Mouse (Mus musculus) neutrophil, adult 5-6 weeks (primary cell): ENCODE measurements around the gene Auts2. TPM values are rescaled to one million over a fixed set of nuclear protein-coding genes. Genes with fewer than 3 reads are reported as not detected.

Experiments
- ATAC-seq: fragments of 151-379, 151-347 bp; 2 replicates; pipeline ENCODE4 v1.8.0; 2017; ENCODE audit warnings: mild to moderate bottlenecking, moderate TSS enrichment; ENCODE audit not compliant: insufficient number of reproducible peaks, poor library complexity, low FRiP score, severe bottlenecking; ENCODE audit errors: extremely low read depth
- total RNA-seq: library from RNA; stranded (forward); fragments of 200-1000 nt; gene quantifications from 2 replicates; pipeline ENCODE4 v1.2.3, GENCODE M21; 2017

Auts2 gene
- total RNA-seq, 1 experiment from 2014 or later = 0.93 TPM

DNA sequence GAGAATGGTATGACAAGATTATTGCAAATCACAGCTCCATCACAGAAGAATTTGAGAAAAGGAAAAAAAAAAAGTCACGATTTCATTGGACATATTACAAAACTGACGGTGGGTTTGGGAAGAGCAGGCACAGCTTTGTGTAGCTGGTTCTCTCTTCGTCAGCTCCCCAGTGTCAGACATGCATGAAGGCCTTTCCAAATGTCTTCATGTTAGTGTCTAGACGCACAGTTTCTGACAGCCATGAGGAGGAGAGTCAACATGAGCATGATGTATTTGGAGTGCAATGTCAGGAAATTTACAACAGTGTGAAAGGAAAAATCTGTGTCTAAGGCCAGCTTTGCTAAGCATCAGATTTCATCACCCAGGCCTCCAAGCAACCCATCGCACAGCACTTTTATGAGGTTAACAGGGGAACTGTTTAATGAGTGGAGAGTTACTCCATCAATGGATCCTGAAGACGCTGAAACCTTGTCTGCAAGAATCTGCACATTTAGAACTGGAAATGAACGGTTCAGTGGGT is 534.4 kb downstream of the Auts2 start:
- no peak for ATAC-seq

DNA sequence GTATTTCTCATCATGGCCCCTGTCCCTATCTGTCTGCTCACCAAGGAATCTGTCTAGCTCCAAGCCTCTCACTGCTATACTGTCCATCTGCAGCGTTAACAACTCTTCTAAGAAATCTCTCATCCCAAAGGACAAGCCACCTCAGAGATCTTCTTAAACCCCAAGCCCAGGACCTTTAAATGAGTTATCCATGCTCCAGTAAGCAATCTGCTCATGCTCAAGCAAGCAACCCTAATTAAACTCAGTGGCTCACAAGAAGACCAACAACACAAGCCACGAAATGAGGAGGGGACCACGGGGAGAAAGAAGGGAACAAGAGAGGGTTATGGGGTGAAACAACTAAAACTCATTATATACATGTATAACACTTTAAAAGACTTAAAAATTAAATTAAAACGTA is 535.2 kb downstream of the Auts2 start:
- no peak for ATAC-seq

DNA sequence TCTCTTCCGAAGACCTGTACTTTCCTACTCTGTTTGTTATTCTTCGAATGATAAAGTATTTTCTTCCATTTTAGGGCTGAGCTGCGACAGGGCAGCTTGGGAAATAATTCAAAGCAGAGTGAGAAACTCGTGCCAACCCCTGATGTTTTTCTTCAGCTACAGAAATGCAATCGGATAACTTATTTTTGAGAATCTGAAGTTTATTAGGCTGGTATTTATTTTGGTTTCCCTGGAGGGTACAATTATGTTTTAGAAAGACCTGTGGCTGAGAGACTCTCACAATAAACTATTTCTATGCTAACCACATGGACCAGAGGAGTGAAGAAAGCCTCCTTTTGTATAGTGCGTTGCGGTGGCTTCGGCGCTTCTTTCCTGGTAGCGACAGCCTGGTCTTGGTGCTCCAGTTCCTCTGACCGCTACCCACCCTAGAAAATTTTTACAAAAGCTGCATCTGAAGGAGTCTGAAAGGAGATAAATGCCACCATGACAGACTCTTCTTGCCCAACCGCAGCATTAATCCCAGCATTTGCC is 550.4 kb downstream of the Auts2 start:
- no peak for ATAC-seq

DNA sequence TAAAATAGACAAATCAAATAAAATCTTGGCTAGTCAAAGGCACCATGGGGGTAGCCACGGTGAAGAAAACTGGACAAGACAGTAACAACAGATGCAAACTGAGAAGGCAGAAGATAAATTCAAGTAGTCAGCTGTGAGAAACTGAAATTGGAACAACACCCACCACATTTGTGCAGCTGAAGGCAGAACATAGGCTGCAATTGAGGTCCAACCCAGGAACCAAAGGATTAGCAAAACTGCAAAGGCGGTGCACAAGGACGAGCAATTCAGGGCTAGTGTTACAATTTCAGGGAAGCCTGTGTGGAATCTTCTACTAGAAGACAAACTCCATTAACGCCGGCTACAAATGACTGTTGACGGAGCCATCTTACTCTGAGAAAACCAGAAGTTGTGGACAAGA is 550.9 kb downstream of the Auts2 start:
- ATAC-seq = no peak

DNA sequence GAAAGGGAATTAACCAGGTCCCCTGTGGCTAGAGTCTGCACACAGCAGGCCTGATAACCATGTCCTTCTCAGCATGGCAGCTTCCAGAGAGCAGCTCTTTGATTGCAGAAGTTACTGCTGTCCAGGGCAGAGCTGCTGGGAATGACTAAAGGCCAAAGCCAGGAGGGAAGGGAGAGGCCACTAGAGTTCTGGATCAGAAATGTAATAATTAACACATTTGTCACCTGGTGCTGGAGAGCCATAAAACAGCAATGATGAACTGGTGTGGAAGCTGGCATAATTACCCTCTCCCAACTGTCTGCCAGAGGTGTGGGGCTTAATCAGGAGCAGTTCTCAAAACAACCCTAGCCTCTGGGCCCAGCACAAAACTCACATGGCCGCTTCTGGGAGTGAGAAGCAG is 552.6 kb downstream of the Auts2 start:
- ATAC-seq = no peak

DNA sequence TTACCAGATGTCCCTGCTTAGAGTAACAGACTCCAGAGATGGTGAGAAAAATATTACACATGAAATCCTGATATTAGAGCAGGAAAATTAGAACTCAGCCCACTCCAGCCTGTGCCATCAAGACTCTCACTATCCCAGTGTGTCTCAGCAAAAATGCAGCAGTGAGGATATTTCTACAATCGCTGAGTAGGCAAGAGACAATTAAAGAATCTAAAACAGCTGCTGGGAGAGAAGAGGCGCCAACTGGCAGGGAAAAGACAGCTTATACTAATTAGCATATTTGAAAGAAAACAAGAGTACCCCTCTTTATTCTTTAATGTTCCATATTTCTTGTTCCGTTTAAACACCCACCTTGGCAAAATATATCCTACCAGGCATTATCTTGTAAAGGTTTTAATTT is 561.7 kb downstream of the Auts2 start:
- ATAC-seq = no peak

DNA sequence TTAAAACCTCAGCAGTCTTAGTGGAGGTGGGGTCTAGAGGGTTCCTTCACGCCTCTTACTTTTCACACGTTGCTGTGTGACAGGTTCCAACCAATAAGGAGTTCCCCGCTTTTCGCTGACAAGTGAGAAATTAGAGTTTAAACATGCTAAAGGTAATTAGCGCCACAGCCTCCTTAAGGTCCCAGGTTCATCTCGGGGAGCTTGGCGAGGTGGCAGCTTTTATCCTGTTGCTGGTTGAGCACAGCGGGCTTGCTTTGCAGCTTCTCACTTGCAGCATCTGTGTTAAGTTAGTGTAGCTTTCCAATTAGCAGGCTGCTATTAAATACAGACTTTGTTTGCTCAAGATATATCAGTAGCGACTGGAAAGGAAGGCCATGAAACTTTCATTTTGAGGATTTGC is 564.2 kb downstream of the Auts2 start:
- ATAC-seq = no peak

DNA sequence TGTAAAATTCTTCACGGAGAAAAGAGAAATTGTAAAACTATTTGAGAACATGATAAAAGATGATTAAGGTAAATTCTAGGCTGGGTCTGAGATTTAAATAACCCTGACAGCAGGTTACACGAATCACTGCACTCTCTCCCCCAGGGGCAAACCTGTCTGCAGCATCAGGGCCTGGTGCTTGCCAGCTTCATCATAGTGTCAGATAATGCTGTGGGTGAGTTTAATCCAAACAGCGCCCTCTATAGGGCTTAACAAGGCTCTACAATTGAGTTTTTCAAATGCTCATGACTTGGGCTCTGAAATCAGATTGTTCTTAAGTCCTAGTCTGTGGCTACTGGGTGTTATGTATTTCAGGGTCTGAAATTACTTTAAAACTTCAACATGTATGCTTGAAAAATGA is 565.6 kb downstream of the Auts2 start:
- no peak for ATAC-seq

DNA sequence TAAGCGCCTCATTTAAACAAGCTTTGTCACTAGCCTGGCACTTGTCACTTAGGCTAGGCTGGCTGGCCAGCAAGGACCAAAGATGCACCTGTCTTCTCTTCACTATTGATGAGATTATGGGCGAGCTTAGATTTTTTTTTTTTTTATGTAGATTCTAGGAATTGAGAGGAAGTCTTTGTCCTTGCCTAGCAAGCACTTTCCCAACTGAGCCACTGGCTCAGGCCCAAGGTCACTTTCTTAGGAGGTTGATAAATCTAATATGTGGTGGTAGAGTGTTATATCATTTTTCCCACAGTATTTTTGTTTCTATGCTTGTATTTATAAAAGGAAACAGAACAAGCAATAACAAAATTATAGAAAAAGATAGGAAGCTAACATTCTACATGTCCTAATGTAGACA is 571.2 kb downstream of the Auts2 start:
- no peak for ATAC-seq

DNA sequence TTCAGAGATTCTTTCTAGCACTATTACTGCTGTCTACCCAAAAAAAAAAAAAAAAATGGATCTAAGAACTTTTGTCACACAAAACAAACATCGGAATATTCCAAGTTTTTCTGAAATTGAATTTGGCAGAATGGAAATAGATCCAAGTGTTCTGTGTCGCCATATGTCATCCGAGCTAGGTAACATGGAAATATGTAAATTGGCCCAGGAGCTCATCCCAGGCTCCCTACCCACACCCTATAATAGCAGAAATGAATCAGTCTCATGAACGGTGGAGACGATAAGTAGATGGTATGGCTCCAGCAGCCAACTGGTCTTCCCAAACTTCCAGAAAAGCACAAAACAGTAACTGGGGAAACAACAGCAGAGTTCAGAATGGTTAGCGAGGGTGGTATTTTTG is 577.6 kb downstream of the Auts2 start:
- no peak for ATAC-seq

DNA sequence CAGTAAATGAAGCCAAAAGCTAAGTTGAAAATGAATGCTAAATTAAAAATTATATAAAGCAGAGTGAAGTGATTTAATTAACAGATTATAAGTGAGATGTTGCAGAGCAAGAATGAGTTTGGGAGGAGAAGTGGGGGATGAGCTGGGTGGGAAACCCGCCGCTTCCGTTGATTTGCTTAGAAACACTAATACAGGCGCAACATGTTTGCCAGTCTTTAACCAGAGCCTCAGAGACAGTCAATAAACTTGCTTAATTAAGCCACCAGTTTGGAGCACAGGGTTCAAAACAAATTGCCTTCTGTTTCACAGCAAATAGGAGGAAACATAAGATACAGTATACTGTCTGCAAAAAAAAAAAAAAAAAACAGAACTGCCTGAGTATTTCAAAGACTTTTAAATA is 579.6 kb downstream of the Auts2 start:
- no peak for ATAC-seq

DNA sequence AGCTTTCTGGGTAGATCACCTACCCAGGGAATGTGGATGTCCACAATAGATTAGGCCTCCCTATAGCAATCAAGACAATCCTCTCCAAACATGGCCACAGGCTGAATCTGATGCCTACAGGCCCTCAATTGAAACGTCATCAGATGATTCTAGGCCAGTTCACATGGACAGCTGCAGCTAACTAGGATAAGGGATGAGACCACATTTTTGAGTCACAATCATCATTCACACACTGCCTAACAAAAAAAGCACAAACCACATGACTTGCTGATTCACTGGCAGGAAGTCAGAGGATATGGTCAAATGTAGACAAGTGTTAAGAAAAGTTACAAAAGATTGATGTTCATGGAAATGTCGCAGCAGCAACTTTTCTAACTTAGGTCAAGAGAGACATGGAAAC is 581.3 kb downstream of the Auts2 start:
- ATAC-seq = no peak

DNA sequence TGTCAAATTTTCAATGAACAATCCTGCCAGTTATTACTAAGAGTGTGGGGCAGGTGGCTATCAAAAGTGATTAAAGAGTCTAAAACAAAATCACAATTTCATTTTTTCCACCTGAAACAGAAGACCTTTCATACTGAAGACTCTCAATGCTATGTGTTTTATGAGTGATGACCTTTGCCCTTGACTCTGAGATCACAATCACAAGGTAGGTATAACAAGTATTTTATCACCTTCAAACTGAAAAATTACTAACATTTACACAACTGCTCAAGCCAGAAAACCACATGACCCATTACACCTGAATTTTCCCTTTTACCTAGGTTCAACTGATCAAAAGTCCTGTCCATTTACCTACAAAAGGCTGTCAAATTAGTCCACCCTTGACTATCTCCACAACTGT is 582.7 kb downstream of the Auts2 start:
- ATAC-seq = no peak

DNA sequence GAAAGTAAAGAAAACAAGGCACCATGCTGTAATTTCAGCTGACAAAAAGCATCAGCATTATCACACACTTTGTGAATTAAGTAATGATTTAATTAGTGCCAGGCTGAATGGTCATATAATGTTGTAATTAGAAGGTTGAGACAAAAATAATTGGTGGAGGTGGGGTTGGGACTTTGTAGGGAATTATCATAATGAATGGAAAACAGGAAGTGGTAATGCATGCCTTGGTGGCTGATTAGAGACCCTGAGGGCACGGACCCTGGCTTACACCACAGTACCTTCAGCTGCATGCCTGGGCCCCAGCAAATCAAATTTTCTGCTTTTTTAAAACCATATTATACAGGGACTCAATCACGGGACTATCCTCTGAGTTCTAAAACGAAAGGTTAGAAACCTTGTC is 586.1 kb downstream of the Auts2 start:
- no peak for ATAC-seq

DNA sequence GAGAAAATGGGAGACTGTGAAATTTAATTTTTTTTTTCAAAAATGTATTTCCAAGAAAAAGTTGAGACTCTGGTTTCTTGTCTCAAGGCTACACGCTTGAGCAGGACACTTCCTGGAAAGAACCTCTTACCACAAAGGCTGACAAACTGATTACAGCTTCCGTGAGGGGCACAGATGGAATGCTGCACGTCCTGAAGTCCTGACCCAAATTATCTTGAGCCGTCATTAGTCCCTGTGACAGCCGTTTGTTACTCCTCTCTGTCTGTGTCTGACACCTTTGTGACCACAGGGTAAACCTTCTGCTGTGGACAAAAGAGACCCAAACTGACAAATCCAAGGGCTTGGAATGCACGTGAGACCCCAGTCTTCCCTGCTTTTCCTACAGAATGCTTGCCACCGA is 587.1 kb downstream of the Auts2 start:
- no peak for ATAC-seq

DNA sequence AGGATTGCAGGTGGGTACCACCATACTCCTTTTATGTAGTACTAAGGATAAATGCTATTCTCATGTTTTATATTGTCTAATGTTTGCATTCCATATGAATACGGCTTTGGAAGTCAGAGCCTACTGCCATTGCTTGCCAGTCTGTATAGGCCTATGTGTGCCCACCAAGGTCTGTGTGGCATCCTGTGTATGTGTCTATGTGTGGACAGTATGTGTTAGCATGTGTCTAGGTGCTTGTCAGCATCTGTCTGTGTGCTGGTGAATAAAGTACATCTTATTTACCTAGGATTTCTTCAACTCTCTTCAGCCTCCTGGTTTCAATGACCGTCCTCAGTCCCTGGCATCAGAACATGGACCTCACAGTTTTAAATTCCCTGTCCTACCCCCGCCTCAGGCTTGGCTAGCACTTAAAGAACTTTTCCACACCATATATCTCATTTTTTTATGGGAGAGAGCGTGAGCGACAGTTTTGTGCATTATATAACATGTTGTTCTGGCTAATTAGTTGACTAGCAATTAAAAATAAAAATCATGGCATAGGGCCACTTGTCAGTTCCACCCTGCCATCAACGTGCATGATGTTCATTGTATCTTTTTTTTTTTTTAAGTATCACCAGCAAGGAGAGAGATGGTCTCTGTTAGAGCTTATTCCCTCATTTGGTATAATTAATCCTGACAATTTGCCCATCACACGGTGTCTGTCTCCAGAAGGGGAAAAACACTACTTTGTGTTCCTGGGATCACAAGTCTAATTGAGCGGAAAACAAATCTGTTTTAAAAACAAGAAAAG is 587.7 kb downstream of the Auts2 start:
- ATAC-seq = no peak

DNA sequence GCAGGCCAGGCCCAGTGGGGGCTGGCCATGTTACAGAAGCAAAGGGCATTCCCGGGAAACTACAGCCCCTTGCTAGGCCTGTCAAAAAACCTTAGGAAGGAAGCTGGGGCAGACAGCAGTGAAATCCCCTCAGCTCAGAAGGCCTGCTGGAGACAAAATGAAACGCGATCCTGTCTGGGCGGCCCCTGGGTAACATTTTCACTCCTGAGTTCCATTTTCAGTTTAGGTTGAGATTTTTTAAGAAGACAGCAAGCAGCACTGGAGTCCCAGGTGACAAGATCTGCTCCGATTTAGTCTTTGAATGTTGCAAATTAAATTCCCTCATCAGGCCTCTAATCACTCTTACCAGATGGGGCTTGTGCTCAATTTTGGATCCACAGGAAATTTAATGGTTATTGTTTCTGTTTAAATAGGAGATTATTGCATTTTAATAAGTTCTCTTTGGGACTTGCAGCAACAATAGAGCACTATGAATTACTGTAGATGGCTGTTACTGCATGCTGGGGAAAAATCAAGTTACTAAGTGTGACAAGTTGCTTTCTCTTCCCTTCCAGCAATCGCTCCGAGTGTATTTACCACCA is 594.5 kb downstream of the Auts2 start:
- ATAC-seq = no peak

DNA sequence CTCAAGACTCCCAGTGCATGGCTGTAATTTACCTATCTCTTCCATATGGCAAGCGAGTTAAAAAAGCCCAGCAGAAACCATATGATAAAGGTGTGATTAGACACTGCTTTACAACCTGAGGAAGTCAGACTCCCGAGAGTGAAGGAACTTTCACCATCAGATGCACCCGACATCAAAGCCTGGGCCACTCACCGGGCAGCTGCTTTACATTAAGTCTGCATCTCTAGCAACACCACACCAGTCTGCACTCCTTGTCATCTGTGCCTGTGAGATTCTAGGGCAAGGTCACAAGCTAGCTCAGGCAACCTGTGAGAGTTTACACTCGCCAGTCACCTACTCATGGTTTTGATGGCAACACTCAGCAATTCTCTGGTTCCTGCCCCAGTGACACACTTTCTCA is 596.3 kb downstream of the Auts2 start:
- ATAC-seq = no peak

DNA sequence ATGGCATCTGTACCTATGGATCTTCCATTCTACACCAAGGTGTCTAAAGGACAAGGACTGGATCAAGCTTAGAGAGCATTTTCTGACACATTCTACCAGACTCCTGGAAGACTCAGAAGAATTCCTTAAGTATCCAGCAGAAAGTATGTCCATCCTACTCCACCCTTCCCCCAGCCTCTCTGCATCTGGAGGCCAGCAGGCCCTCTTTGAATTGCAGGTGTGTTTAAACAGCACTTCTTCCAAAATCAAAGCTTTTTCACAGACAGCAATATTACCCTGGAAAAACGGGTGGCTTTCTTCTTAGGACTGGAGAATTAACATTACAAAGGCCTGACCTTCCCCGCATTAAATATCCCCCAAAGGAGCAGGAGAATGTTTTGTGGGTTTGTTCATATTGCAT is 598.4 kb downstream of the Auts2 start:
- no peak for ATAC-seq

DNA sequence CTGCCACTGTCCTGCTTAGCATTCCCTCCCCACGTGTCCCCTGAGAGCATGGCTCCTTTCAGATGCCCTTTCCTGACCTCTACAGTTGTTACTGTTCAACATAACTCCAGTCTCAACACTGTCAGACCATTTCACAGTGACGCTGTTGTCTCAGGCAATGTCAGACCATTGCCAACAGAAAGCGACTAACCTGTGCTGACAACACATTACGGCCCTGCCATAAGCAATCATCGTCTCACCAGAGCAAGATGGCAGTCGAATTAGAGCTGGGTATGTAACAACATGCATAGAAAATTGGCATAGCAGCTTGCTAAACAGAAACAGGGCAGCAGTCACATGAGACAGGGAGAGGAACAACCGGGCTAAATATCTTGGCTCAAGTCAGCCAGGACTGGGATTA is 614.4 kb downstream of the Auts2 start:
- ATAC-seq = no peak
